Mouse (Mus musculus): ENCODE measurements around the gene Cptp.

DNA sequence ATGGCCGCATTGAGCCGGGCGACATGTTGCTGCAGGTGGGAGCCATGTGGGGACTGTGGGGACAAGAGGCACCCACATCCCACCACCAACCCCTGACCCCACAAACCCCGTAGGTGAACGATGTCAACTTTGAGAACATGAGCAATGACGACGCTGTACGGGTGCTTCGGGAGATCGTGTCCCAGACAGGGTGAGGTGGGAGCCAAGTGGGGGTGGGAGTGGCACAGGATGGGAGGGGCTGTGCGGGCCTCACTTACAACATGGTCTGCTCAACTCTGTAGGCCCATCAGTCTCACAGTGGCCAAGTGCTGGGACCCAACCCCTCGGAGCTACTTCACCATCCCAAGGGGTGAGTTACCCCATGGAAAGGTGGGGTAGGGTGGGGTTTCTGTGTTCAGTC lies 14.2 kb downstream of the Cptp start:
- no peak for TF ChIP-seq CTCF (IDR thresholded peaks at IDR 0.05; ENCODE audit: extremely low read depth, insufficient read length, insufficient replicate concordance, low read depth, low read length)
- no peak for TF ChIP-seq POLR2A (IDR thresholded peaks at IDR 0.05; ENCODE audit: low read depth, low read length)

Measured in small intestine, adult 2 months (tissue).